Mouse (Mus musculus): ENCODE measurements around the gene Sesn1. TPM values are rescaled to one million over a fixed set of nuclear protein-coding genes. Genes with fewer than 3 reads are reported as not detected.

Gene Sesn1
- 25.5 and 27.3 TPM in 2 replicates for polyA plus RNA-seq (2016; fragmentation: Nextera tagmentation; extraction: Ambion mirVana)

GRCm38 (mm10) chr10:41809771-41810563 lies at the start of gene Sesn1, which contains the start of gene Cep57l1:
Gene Sesn1 (plus strand): TSS chr10:41809935.
Gene Cep57l1 (minus strand): TSS chr10:41809871.
- Histone ChIP-seq H3K36me3 (no peaks in the 10 kb centered on the region), H3K4me1 (peaks cover 35% of the 10 kb centered on the region), H3K27me3 (no peaks in the 10 kb centered on the region), H3K27ac (replicated peaks) (peak within 1 kb of the TSS; percentile 96), H3K4me3 (peak within 1 kb of the TSS; percentile 79), H3K9ac (replicated peaks) (peak within 1 kb of the TSS; percentile 73), H3K9me3 (no peaks in the 10 kb centered on the region), H3K4me2 (replicated peaks) (peak within 1 kb of the TSS; percentile 81)
- ATAC-seq (ENCODE audit: low FRiP score, low read depth) = peak; percentile 98
- under 1% methylated on average over 69 of the region's 69 CpGs for WGBS

- Histone ChIP-seq H3K27me3 (no peaks in the 10 kb centered on the region), H3K4me1 (no peaks in the 10 kb centered on the region), H3K36me3 (no peaks in the 10 kb centered on the region), H3K4me3 (no peak overlapping the region), H3K9ac (replicated peaks) (no peak overlapping the region), H3K9me3 (no peaks in the 10 kb centered on the region), H3K4me2 (replicated peaks) (no peak overlapping the region), H3K27ac (replicated peaks) (0 out of 2 replicates have a peak overlapping the region, but pooled peaks have one; percentile 10)
- 80% methylated on average over 3 of the region's 3 CpGs for WGBS
- ATAC-seq (ENCODE audit: low FRiP score, low read depth) = no peak
These were observed 48.9 kb upstream of the Sesn1 start for GRCm38 (mm10) chr10:41760866-41761265.

GRCm38 (mm10) chr10:41763741-41764385 lies 45.9 kb upstream of the Sesn1 start:
- no peak overlapping the region for H3K9ac ChIP-seq (replicated peaks)
- H3K9me3 ChIP-seq = no peaks in the 10 kb centered on the region
- no peak overlapping the region for H3K27ac ChIP-seq (replicated peaks)
- H3K4me1 ChIP-seq = no peaks in the 10 kb centered on the region
- WGBS = 76% methylated on average over 3 of the region's 3 CpGs
- no peak overlapping the region for H3K4me2 ChIP-seq (replicated peaks)
- no peaks in the 10 kb centered on the region for H3K36me3 ChIP-seq
- H3K4me3 ChIP-seq = no peak overlapping the region
- H3K27me3 ChIP-seq = no peaks in the 10 kb centered on the region
- ATAC-seq (ENCODE audit: low FRiP score, low read depth) = no peak

DNA sequence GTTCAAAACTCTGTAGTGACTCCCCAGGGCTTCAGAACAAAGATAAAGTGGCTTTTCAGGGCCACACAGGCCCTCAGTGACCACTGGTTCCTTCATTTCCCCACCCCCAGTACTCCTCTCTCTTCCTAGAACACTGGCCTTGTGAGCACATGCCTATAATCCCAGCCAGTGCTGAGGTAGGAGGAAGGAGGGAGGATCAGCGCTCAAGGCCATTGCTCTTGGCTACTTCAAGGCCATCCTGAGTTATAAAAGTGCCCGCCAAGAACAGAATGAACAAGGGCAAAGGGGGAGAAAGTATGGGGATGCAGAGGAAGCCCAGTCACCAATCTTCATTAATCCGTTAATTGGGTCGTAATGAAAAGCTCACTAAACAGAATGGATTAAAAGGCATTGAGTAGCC lies 44.1 kb upstream of the Sesn1 start:
- Histone ChIP-seq H3K9me3 (no peaks in the 10 kb centered on the region), H3K4me3 (no peak overlapping the region), H3K36me3 (no peaks in the 10 kb centered on the region), H3K4me2 (replicated peaks) (no peak overlapping the region), H3K27me3 (no peaks in the 10 kb centered on the region), H3K4me1 (no peaks in the 10 kb centered on the region), H3K27ac (replicated peaks) (no peak overlapping the region), H3K9ac (replicated peaks) (no peak overlapping the region)
- whole genome bisulfite sequencing = 93% methylated on average over 4 of the region's 4 CpGs
- ATAC-seq (ENCODE audit: low FRiP score, low read depth) = no peak

GRCm38 (mm10) chr10:41766280-41766679 lies 43.5 kb upstream of the Sesn1 start:
- no peaks in the 10 kb centered on the region for H3K9me3 ChIP-seq
- H3K4me3 ChIP-seq = no peak overlapping the region
- no peaks in the 10 kb centered on the region for H3K4me1 ChIP-seq
- no peak overlapping the region for H3K27ac ChIP-seq (replicated peaks)
- 75% methylated on average over 4 of the region's 4 CpGs for WGBS
- H3K36me3 ChIP-seq = no peaks in the 10 kb centered on the region
- H3K27me3 ChIP-seq = no peaks in the 10 kb centered on the region
- ATAC-seq (ENCODE audit: low FRiP score, low read depth) = no peak
- no peak overlapping the region for H3K4me2 ChIP-seq (replicated peaks)
- H3K9ac ChIP-seq (replicated peaks) = no peak overlapping the region

- H3K9me3 ChIP-seq = no peaks in the 10 kb centered on the region
- H3K4me3 ChIP-seq = no peak overlapping the region
- H3K27ac ChIP-seq (replicated peaks) = no peak overlapping the region
- H3K36me3 ChIP-seq = no peaks in the 10 kb centered on the region
- 91% methylated on average over 6 of the region's 6 CpGs for WGBS
- H3K27me3 ChIP-seq = no peaks in the 10 kb centered on the region
- H3K4me1 ChIP-seq = no peaks in the 10 kb centered on the region
- no peak overlapping the region for H3K4me2 ChIP-seq (replicated peaks)
- no peak overlapping the region for H3K9ac ChIP-seq (replicated peaks)
- ATAC-seq (ENCODE audit: low FRiP score, low read depth) = no peak
These were observed 42.5 kb upstream of the Sesn1 start for GRCm38 (mm10) chr10:41767254-41767653.

GRCm38 (mm10) chr10:41792375-41792774 lies 17.4 kb upstream of the Sesn1 start:
- Histone ChIP-seq H3K9ac (replicated peaks) (no peak overlapping the region), H3K27ac (replicated peaks) (no peak overlapping the region), H3K36me3 (peaks cover 15% of the 10 kb centered on the region), H3K9me3 (peaks cover 22% of the 10 kb centered on the region), H3K4me1 (no peaks in the 10 kb centered on the region), H3K4me3 (no peak overlapping the region), H3K4me2 (replicated peaks) (no peak overlapping the region), H3K27me3 (no peaks in the 10 kb centered on the region)
- 93% methylated on average over 6 of the region's 6 CpGs for WGBS
- no peak for ATAC-seq (ENCODE audit: low FRiP score, low read depth)

- Histone ChIP-seq H3K4me2 (replicated peaks) (no peak overlapping the region), H3K4me3 (no peak overlapping the region), H3K36me3 (peaks cover 63% of the 10 kb centered on the region), H3K4me1 (no peaks in the 10 kb centered on the region), H3K9ac (replicated peaks) (no peak overlapping the region), H3K27me3 (no peaks in the 10 kb centered on the region), H3K9me3 (peaks cover 44% of the 10 kb centered on the region), H3K27ac (replicated peaks) (no peak overlapping the region)
- WGBS = 96% methylated on average over 8 of the region's 8 CpGs
- no peak for ATAC-seq (ENCODE audit: low FRiP score, low read depth)
These were observed 12.5 kb upstream of the Sesn1 start for GRCm38 (mm10) chr10:41797253-41797652.

DNA sequence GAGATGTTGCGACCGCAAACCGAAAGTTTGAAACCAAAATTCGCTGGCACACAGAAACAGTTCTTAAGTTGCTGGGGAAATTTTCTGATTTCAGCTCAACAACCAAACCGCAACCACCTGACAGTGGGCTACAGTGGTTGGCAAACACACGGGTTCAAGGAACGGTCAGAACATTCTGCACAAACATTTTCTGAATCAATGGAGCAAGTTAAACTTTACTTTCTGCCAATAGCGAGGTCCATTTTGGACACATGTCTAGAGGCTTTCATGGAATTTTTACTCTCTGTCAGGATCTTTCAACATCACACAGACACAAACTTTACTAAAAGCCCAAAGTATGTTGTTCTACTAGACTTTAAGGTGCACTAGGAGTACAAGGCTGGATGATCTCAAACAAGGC lies 6.3 kb upstream of the Sesn1 start:
- Histone ChIP-seq H3K4me2 (replicated peaks) (no peak overlapping the region), H3K27me3 (no peaks in the 10 kb centered on the region), H3K27ac (replicated peaks) (no peak overlapping the region), H3K9me3 (peaks cover 29% of the 10 kb centered on the region), H3K9ac (replicated peaks) (no peak overlapping the region), H3K4me1 (no peaks in the 10 kb centered on the region), H3K4me3 (no peak overlapping the region), H3K36me3 (peaks cover 45% of the 10 kb centered on the region)
- ATAC-seq (ENCODE audit: low FRiP score, low read depth) = no peak
- 97% methylated on average over 8 of the region's 8 CpGs for WGBS

GRCm38 (mm10) chr10:41804711-41805110 lies 5.0 kb upstream of the Sesn1 start:
- H3K4me1 ChIP-seq = 0 out of 2 replicates have a peak, but pooled peaks cover 2% of the 10 kb centered on the region
- no peaks in the 10 kb centered on the region for H3K27me3 ChIP-seq
- no peak overlapping the region for H3K4me3 ChIP-seq
- H3K9me3 ChIP-seq = peaks cover 25% of the 10 kb centered on the region
- H3K27ac ChIP-seq (replicated peaks) = no peak overlapping the region
- no peak overlapping the region for H3K9ac ChIP-seq (replicated peaks)
- ATAC-seq (ENCODE audit: low FRiP score, low read depth) = no peak
- WGBS = 91% methylated on average over 3 of the region's 3 CpGs
- peaks cover 33% of the 10 kb centered on the region for H3K36me3 ChIP-seq
- no peak overlapping the region for H3K4me2 ChIP-seq (replicated peaks)

- Histone ChIP-seq H3K9ac (replicated peaks) (no peak overlapping the region), H3K4me2 (replicated peaks) (no peak overlapping the region), H3K27ac (replicated peaks) (no peak overlapping the region), H3K9me3 (peaks cover 16% of the 10 kb centered on the region; the same call in 1 of the 2 replicates), H3K36me3 (peaks cover 22% of the 10 kb centered on the region), H3K4me1 (0 out of 2 replicates have a peak, but pooled peaks cover 3% of the 10 kb centered on the region), H3K27me3 (no peaks in the 10 kb centered on the region), H3K4me3 (no peak overlapping the region)
- WGBS = 92% methylated on average over 2 of the region's 2 CpGs
- ATAC-seq (ENCODE audit: low FRiP score, low read depth) = no peak
These were observed 3.9 kb upstream of the Sesn1 start for GRCm38 (mm10) chr10:41805729-41806355.

Measured in midbrain, embryonic 12.5 days (tissue).